Mouse (Mus musculus) heart, adult 2 months (tissue): ENCODE measurements around the gene Pnkp.

ENCODE experiments used
- CTCF ChIP-seq: fragments of 200-600 bp; IDR thresholded peaks from 2 replicates; pipeline ENCODE4 v1.8.1; 2022; ENCODE audit warnings: antibody characterized with exemption, mild to moderate bottlenecking, moderate library complexity
- EP300 ChIP-seq: fragments of 200-500 bp; IDR thresholded peaks from 2 replicates; pipeline ENCODE4 v1.6.1; 2011; ENCODE audit warnings: low read depth, low read length, control low read depth; ENCODE audit not compliant: insufficient read depth
- POLR2A ChIP-seq: fragments of 200-500 bp; IDR thresholded peaks from 2 replicates; pipeline ENCODE4 v1.6.1; 2011; ENCODE audit warnings: mild to moderate bottlenecking, low read depth, low read length, control low read depth; ENCODE audit not compliant: insufficient read depth

GRCm38 (mm10) chr7:44818164-44818563 is 38.8 kb upstream of the Pnkp start:
- TF ChIP-seq POLR2A (no peak), CTCF (peak; percentile 53), EP300 (no peak)
